Comparison of ENCODE assay signal across 8 mouse cellular contexts in the genomic region with DNA sequence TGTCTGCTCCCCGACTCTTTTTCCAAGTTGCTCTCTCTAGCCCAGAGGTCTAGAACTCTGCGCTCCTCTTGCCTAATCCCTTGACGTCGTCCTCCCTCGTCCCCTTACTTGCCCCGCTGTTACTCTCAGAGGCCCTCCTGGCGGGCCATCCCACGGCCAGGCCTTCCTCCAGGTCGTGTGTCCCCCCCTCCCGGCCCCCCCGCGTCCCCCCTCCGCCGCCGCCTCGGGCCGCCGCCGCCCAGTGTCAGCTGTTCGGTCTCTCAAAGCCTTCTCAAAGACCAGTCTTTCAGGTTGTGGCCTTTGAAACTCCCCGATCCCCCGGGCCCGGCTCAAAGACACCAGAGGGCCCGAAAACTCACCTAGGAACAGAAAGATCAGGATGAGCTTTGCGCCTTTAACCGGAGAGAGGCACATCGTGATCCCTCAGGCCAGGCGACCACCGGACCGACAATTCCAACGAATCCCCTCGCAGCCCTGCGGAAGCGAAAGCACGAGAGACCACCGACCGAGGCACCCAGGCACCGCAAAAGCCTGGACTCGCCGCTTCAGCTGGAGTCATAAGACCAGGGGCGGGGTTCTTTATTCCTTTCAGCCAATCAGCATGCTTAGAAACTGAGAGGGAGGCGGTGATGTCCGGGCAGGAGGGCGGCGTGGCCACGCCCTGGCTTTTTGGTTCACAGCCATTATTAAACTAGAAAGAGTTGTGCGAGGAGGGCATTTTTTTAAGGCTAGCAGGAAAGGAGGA. TPM values are rescaled to one million over a fixed set of nuclear protein-coding genes. Genes with fewer than 3 reads are reported as not detected.
A peak's percentile ranks its signal among the peaks of the same experiment; 100 is the strongest.
DNase-seq lines count a peak whose midpoint lies in the region; ATAC-seq and TF ChIP-seq lines count a peak whose summit lies in the region.

Gene Lamp2, minus strand, starts transcription at position 565 of the 745 bp plus-strand sequence.

- peak within 1 kb of the TSS; percentile 83 for H3K4me3 ChIP-seq in gastrocnemius, adult 2 months
- peak within 1 kb of the TSS; percentile 60 for H3K4me3 ChIP-seq in hindbrain, postnatal 0 days (ENCODE audit: low read length)
- peak within 1 kb of the TSS; percentile 63 for H3K4me3 ChIP-seq in left cerebral cortex, adult 2 months

- peak within 1 kb of the TSS; percentile 92 for H3K27ac ChIP-seq in gastrocnemius, adult 2 months
- peak within 1 kb of the TSS; percentile 77 for H3K27ac ChIP-seq in hindbrain, postnatal 0 days
- H3K27ac ChIP-seq in left cerebral cortex, adult 2 months: peak within 1 kb of the TSS; percentile 86

- no peaks in the 10 kb centered on the region for H3K9me3 ChIP-seq in hindbrain, postnatal 0 days (ENCODE audit: low read length)

- H3K4me1 ChIP-seq in hindbrain, postnatal 0 days (ENCODE audit: insufficient read depth, low read length): no peaks in the 10 kb centered on the region

- TF ChIP-seq CTCF in gastrocnemius, adult 2 months (IDR thresholded peaks at IDR 0.05): no peak
- no peak for TF ChIP-seq CTCF in hindbrain, postnatal 0 days (IDR thresholded peaks at IDR 0.05; ENCODE audit: low read depth)
- TF ChIP-seq CTCF in left cerebral cortex, adult 2 months (IDR thresholded peaks at IDR 0.05): no peak

- peak within 1 kb of the TSS; percentile 55 for H3K9ac ChIP-seq in hindbrain, postnatal 0 days (replicated peaks; ENCODE audit: low read length)

- DNase-seq in ZHBTc4 (ENCODE audit: low read depth, low spot score): peak; percentile 91
- peak; percentile 82 for DNase-seq in gastrocnemius, adult 2 months
- DNase-seq in hindbrain, postnatal 0 days (ENCODE audit: low spot score): peak; percentile 90
- peak; percentile 61 to 74 for DNase-seq in left cerebral cortex, adult 2 months (ENCODE audit: extremely low spot score in 1 of 2, low spot score in 2 of 2)
- DNase-seq in right cerebral cortex, adult 2 months (ENCODE audit: low spot score in 2 of 2): peak; percentile 66 to 72
- DNase-seq in urinary bladder, postnatal 14 days (ENCODE audit: low spot score): peak; percentile 78

- intact Hi-C loops in gastrocnemius, adult 2 months (cut with DNase I): no loop called here
- intact Hi-C loops in left cerebral cortex, adult 2 months (cut with DNase I): loop anchor here (1.0 kb wide), 1 partner anchor 17 kb away; no protein-coding TSS in a partner anchor

- WGBS in hindbrain, postnatal 0 days: 26% methylated on average over 47 of the region's 47 CpGs

- peak; percentile 97 for ATAC-seq in common myeloid progenitor, adult 5-6 weeks (replicated peaks; ENCODE audit: low read depth, poor library complexity, severe bottlenecking)
- ATAC-seq in hindbrain, postnatal 0 days: peak; percentile 98
- ATAC-seq in megakaryocyte, adult 5-6 weeks (ENCODE audit: poor library complexity, severe bottlenecking): peak; percentile 96

- no peaks in the 10 kb centered on the region for H3K27me3 ChIP-seq in hindbrain, postnatal 0 days (ENCODE audit: insufficient read depth, low read length)

- H3K4me2 ChIP-seq in hindbrain, postnatal 0 days (ENCODE audit: low read depth, low read length): peak within 1 kb of the TSS; percentile 60

- no peaks in the 10 kb centered on the region for H3K36me3 ChIP-seq in hindbrain, postnatal 0 days (ENCODE audit: insufficient read depth, low read length)

RNA-seq across cellular contexts. Expression of gene Lamp2, which starts in this region (rescaled TPM):
- total RNA-seq in common myeloid progenitor, adult 5-6 weeks (2017): 102 and 106 TPM in 2 replicates
- total RNA-seq in gastrocnemius, adult 2 months (2021): 10 to 100 TPM; 63.3 to 74.6 TPM
- total RNA-seq in hindbrain, postnatal 0 days (2014; rRNA removed): 56.5 and 64.3 TPM in 2 replicates
- polyA plus RNA-seq in hindbrain, postnatal 0 days (2015; fragmentation: Nextera tagmentation; extraction: Ambion mirVana): 79.8 and 84.8 TPM in 2 replicates
- total RNA-seq in left cerebral cortex, adult 2 months (2021): 10 to 100 TPM; 66.9 to 75.4 TPM
- 464 and 491 TPM in 2 replicates for total RNA-seq in megakaryocyte, adult 5-6 weeks (2015)
- total RNA-seq in megakaryocyte, adult 5-6 weeks (2017): 317 and 338 TPM in 2 replicates

Comparison
In these comparisons a context has a peak if more than half of its experiments do, and no peak if none do; other contexts are left out.
1. Peak in every context shown above with its lines: DNase-seq, ATAC-seq, H3K4me3 ChIP-seq and H3K27ac ChIP-seq.